Mouse (Mus musculus) liver, adult 2 months (tissue): ENCODE results near the gene Med9. TPM values are rescaled to one million over a fixed set of nuclear protein-coding genes. Genes with fewer than 3 reads are reported as not detected.
"Not testable (repeated sequence)": the region's sequence is repeated elsewhere in the genome, so short reads cannot be mapped to it uniquely, and the experiment has no call there.

Experiments used
- DNase-seq: peaks from one replicate; pipeline ENCODE4 v3.0.0-alpha.2; 2011; ENCODE audit warnings: low read depth, low spot score; ENCODE audit errors: extremely low read depth
- H3K27ac ChIP-seq: fragments of 200-500 bp; replicated peaks from 2 replicates; pipeline ENCODE4 v1.5.1; 2012; ENCODE audit warnings: low read depth, mild to moderate bottlenecking, control low read depth, inconsistent platforms, low read length; ENCODE audit not compliant: insufficient read depth
- H3K27me3 ChIP-seq: fragments of 200-500 bp; 2 replicates; pipeline ENCODE4 v1.6.1; 2012; ENCODE audit warnings: mild to moderate bottlenecking, moderate library complexity, low read length, inconsistent platforms; ENCODE audit not compliant: control insufficient read depth, insufficient read depth
- H3K36me3 ChIP-seq: fragments of 200-500 bp; 2 replicates; pipeline ENCODE4 v1.6.1; 2012; ENCODE audit warnings: low read length, inconsistent platforms; ENCODE audit not compliant: control insufficient read depth, insufficient read depth
- H3K4me1 ChIP-seq: fragments of 200-500 bp; 2 replicates; pipeline ENCODE4 v1.6.1; 2011; ENCODE audit warnings: low read length; ENCODE audit not compliant: control insufficient read depth, insufficient read depth
- H3K4me3 ChIP-seq: fragments of 200-500 bp; 2 replicates; pipeline ENCODE4 v1.5.1; 2011; ENCODE audit warnings: low read depth, mild to moderate bottlenecking, control low read depth, low read length, moderate library complexity; ENCODE audit not compliant: insufficient read depth
- H3K79me2 ChIP-seq: fragments of 200-500 bp; 2 replicates; pipeline ENCODE4 v1.6.1; 2012; ENCODE audit warnings: inconsistent platforms, mild to moderate bottlenecking, low read length, moderate library complexity; ENCODE audit not compliant: control insufficient read depth, insufficient read depth
- H3K9ac ChIP-seq: fragments of 200-500 bp; 2 replicates; pipeline ENCODE4 v1.6.1; 2012; ENCODE audit warnings: low read depth, mild to moderate bottlenecking, control low read depth, inconsistent platforms, low read length
- CTCF ChIP-seq: fragments of 200-500 bp; IDR thresholded peaks from 2 replicates; pipeline ENCODE4 v1.5.1; 2011; ENCODE audit warnings: low read depth, low read length, control low read depth
- POLR2A ChIP-seq: fragments of 200-500 bp; IDR thresholded peaks from 2 replicates; pipeline ENCODE4 v1.6.1; 2011; ENCODE audit warnings: low read length, control low read depth; ENCODE audit not compliant: insufficient read depth; ENCODE audit errors: extremely low read depth
- WGBS: fragments of 180-500 bp; shearing (Covaris S2); methylation state at CpG from one replicate; pipeline ENCODE4 v1.1.7; 2018; 5-methylcytosine and 5-hydroxymethylcytosine counted together
- polyA plus RNA-seq: library from polyadenylated mRNA; depleted of rRNA; stranded (reverse); fragments of >200 nt; gene quantifications from 2 replicates; pipeline ENCODE4 v1.2.3, GENCODE M21; 2012
- total RNA-seq: library from RNA; depleted of rRNA; stranded (reverse); fragments of >200 nt; gene quantifications from 2 replicates; pipeline ENCODE4 v1.2.3, GENCODE M21; 2014

Med9 gene
- total and polyA plus RNA-seq, 2 experiments, result 4.2 to 7.8 TPM

- Histone ChIP-seq H3K4me1 (peaks cover 7% of the 10 kb centered on the region), H3K27me3 (no peaks in the 10 kb centered on the region), H3K79me2 (no peaks in the 10 kb centered on the region), H3K4me3 (no peak overlapping the region), H3K27ac (no peak overlapping the region), H3K9ac (no peak overlapping the region), H3K36me3 (no peaks in the 10 kb centered on the region)
- DNase-seq, result peak; percentile 50
- TF ChIP-seq POLR2A (no peak), CTCF (no peak)
- WGBS, result 21% methylated on average over 1 of the region's 1 CpGs
Observed at GRCm38 (mm10) chr11:59939821-59940220, 8.2 kb upstream of the Med9 start.

DNA sequence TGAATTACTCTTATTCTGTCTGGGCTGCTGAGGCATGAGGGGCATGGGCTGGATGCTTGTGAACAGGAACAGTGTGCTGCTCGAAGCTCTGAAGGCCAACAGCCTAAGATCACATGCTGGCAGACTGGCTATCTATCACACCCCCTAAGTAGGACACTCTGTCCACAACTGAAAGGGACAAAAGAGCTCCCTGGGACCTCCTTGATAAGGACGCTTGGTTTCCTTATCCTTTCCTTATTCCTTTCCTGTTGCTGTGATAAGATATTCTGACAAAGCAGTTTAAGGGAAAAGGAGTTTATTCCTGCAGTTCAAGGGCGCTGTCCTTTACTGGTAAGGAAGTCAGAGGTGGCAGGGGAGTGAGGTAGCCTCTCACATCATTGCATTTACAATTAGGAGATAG lies 7.4 kb upstream of the Med9 start:
- Histone ChIP-seq H3K9ac (no peak overlapping the region), H3K36me3 (no peaks in the 10 kb centered on the region), H3K4me3 (no peak overlapping the region), H3K27ac (peak overlapping the region; percentile 33), H3K79me2 (no peaks in the 10 kb centered on the region), H3K27me3 (no peaks in the 10 kb centered on the region), H3K4me1 (peaks cover 7% of the 10 kb centered on the region)
- no peak for TF ChIP-seq CTCF
- TF ChIP-seq POLR2A, result no peak
- 70% methylated on average over 3 of the region's 3 CpGs for WGBS
- peak; percentile 6 for DNase-seq

DNA sequence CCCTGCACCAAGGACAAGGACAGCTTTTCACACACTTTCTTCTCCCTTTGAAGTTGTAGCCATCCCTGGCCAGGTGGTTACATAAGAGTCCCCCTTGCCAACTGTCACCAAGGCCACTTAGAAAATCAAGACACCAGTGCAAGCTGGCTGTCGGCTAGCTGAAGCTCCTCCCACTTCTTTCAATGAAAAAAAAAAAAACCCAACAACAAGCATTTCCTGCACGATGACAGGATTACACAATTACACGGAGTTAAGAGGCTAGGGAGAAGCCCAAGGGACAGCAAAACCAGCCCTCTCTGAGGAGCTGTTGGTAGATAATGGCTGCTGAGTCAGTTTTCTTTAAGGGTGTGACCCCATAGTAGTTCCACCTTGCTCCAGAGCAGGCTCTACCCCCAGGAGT lies 6.6 kb upstream of the Med9 start:
- peak overlapping the region; percentile 33 for H3K27ac ChIP-seq
- TF ChIP-seq CTCF, result no peak
- TF ChIP-seq POLR2A, result no peak
- no peaks in the 10 kb centered on the region for H3K36me3 ChIP-seq
- WGBS, result 0% methylated on average over 3 of the region's 3 CpGs
- H3K9ac ChIP-seq, result no peak overlapping the region
- peaks cover 7% of the 10 kb centered on the region for H3K4me1 ChIP-seq
- no peak overlapping the region for H3K4me3 ChIP-seq
- H3K27me3 ChIP-seq, result no peaks in the 10 kb centered on the region
- H3K79me2 ChIP-seq, result no peaks in the 10 kb centered on the region
- DNase-seq, result peak; percentile 46

- not testable (repeated sequence) for DNase-seq, H3K9ac ChIP-seq, H3K36me3 ChIP-seq, H3K27ac ChIP-seq, H3K4me3 ChIP-seq, H3K79me2 ChIP-seq, H3K27me3 ChIP-seq
- H3K4me1 ChIP-seq, result peaks cover 10% of the 10 kb centered on the region
- 88% methylated on average over 9 of the region's 10 CpGs for WGBS
Observed at GRCm38 (mm10) chr11:59944855-59945254, 3.2 kb upstream of the Med9 start.

- Histone ChIP-seq H3K79me2 (peaks cover 28% of the 10 kb centered on the region; the same call in 1 of the 2 replicates), H3K27me3 (no peaks in the 10 kb centered on the region), H3K27ac (peak overlapping the region; percentile 40), H3K4me3 (peak overlapping the region; percentile 90), H3K4me1 (peaks cover 8% of the 10 kb centered on the region), H3K36me3 (no peaks in the 10 kb centered on the region), H3K9ac (peak overlapping the region; percentile 97)
- TF ChIP-seq CTCF (no peak), POLR2A (no peak)
- 2% methylated on average over 16 of the region's 16 CpGs for WGBS
- DNase-seq, result no peak
Observed at GRCm38 (mm10) chr11:59948401-59948767, 378 bp downstream of the Med9 start.

GRCm38 (mm10) chr11:59952892-59953291 lies 4.9 kb downstream of the Med9 start:
- no peak overlapping the region for H3K9ac ChIP-seq
- peaks cover 28% of the 10 kb centered on the region; the same call in 1 of the 2 replicates for H3K79me2 ChIP-seq
- peaks cover 5% of the 10 kb centered on the region for H3K4me1 ChIP-seq
- no peak for DNase-seq
- H3K27ac ChIP-seq, result no peak overlapping the region
- peak overlapping the region; percentile 13; the same call in 1 of the 2 replicates for H3K4me3 ChIP-seq
- TF ChIP-seq CTCF (no peak), POLR2A (no peak)
- H3K27me3 ChIP-seq, result no peaks in the 10 kb centered on the region
- WGBS, result 87% methylated on average over 14 of the region's 14 CpGs
- H3K36me3 ChIP-seq, result no peaks in the 10 kb centered on the region
